Mouse (Mus musculus) liver, postnatal 0 days (tissue): ENCODE data around the gene Map2k1. TPM values are rescaled to one million over a fixed set of nuclear protein-coding genes. Genes with fewer than 3 reads are reported as not detected.

Experiments
- ATAC-seq: fragments of 200-750 bp; cut with Nextera tagmentation; 2 replicates; pipeline ENCODE4 v1.8.0; 2017; ENCODE audit warnings: mild to moderate bottlenecking, moderate library complexity
- DNase-seq: peaks from one replicate; pipeline ENCODE4 v3.0.0-alpha.2; 2016
- H3K27ac ChIP-seq: fragments of 300-500 bp; sonication (generic); 2 replicates; pipeline ENCODE4 v1.5.1; 2014; ENCODE audit warnings: antibody characterized with exemption, moderate library complexity, mild to moderate bottlenecking, low read depth
- H3K27me3 ChIP-seq: fragments of 300-500 bp; sonication (generic); 2 replicates; pipeline ENCODE4 v1.6.1; 2014; ENCODE audit warnings: low read length, control low read depth, mixed read lengths; ENCODE audit not compliant: insufficient read depth
- H3K36me3 ChIP-seq: fragments of 300-500 bp; sonication (generic); replicated peaks from 2 replicates; pipeline ENCODE4 v1.6.1; 2014; ENCODE audit warnings: mild to moderate bottlenecking, control low read depth, low read length, moderate library complexity, mixed read lengths; ENCODE audit not compliant: insufficient read depth
- H3K4me1 ChIP-seq: fragments of 300-500 bp; sonication (generic); 2 replicates; pipeline ENCODE4 v1.6.1; 2014; ENCODE audit warnings: antibody characterized with exemption, mild to moderate bottlenecking, control low read depth; ENCODE audit not compliant: insufficient read depth
- H3K4me2 ChIP-seq: fragments of 300-500 bp; sonication (generic); 2 replicates; pipeline ENCODE4 v1.6.1; 2014; ENCODE audit warnings: low read depth, mild to moderate bottlenecking, low read length, moderate library complexity, mixed read lengths
- H3K4me3 ChIP-seq: fragments of 300-500 bp; sonication (generic); 2 replicates; pipeline ENCODE4 v1.5.1; 2014; ENCODE audit warnings: low read depth, low read length
- H3K9ac ChIP-seq: fragments of 300-500 bp; sonication (generic); replicated peaks from 2 replicates; pipeline ENCODE4 v1.6.1; 2014; ENCODE audit warnings: mild to moderate bottlenecking, moderate library complexity
- H3K9me3 ChIP-seq: fragments of 300-500 bp; sonication (generic); 2 replicates; pipeline ENCODE4 v1.6.1; 2016; ENCODE audit warnings: mild to moderate bottlenecking, control low read depth, low read length, mixed read lengths
- CTCF ChIP-seq: sonication (generic); IDR thresholded peaks from 2 replicates; pipeline ENCODE4 v1.5.1; 2016; ENCODE audit warnings: antibody characterized with exemption, low read depth
- EP300 ChIP-seq: IDR thresholded peaks from 2 replicates; pipeline ENCODE4 v1.6.1; 2016; ENCODE audit warnings: antibody characterized with exemption, low read depth, mild to moderate bottlenecking
- WGBS: fragments of 180-500 bp; shearing (Covaris S2); extraction: QIAGEN DNeasy Blood & Tissue Kit; methylation state at CpG from one replicate; pipeline ENCODE4 v1.1.7; 2014; ENCODE audit not compliant: insufficient replicate concordance; 5-methylcytosine and 5-hydroxymethylcytosine counted together
- polyA plus RNA-seq: library from polyadenylated mRNA; unstranded; fragments of >200 nt; fragmentation: Nextera tagmentation; extraction: Ambion mirVana; gene quantifications from 2 replicates; pipeline ENCODE4 v1.2.1, GENCODE M21; 2015

Map2k1 gene
- polyA plus RNA-seq, 1 experiment from 2014 or later, result 28.9 TPM

DNA sequence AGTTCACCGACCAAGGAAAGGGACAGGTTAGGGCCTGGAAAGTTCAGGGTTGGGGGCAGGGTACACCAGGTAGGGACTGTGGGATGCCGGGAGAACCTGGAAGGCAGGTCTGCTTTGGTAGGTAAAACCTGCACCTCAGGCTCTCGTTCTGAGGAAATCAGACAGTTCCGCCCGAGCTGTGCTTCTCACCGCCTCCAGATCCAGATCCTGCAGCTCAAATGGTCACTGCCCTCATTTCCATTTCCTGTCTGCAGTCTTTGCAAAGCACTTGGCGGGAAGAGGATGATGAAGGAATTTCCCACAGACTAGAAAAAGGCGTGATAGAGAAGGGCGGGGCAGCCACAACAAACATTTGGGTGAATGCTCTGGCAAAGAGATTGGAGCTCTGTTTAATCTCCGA is 14.8 kb upstream of the Map2k1 start:
- Histone ChIP-seq H3K9ac (no peak overlapping the region), H3K9me3 (no peaks in the 10 kb centered on the region), H3K4me2 (no peak overlapping the region), H3K27ac (no peak overlapping the region), H3K4me3 (no peak overlapping the region), H3K27me3 (no peaks in the 10 kb centered on the region), H3K36me3 (no peaks in the 10 kb centered on the region), H3K4me1 (no peaks in the 10 kb centered on the region)
- 68% methylated on average over 10 of the region's 10 CpGs for WGBS
- TF ChIP-seq EP300 (no peak), CTCF (no peak)
- ATAC-seq, result no peak
- no peak for DNase-seq

DNA sequence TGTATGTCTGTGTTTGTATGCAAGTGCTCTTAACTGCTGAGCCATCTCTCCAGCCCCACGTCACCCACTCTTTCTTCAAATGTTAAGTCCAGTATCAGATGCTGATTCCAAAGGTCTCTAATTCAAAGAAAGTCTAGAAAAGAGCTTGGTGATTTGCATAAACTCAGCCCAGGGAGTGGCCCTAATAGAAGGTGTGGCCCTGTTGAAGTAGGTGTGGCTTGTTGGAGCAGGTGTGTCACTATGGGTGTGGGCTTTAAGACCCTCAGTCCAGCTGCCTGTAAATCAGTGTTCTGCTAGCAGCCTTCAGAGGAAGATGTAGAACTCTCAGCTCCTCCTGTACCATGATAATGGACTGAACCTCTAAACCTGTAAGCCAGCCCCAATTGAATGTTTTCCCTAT is 13.8 kb upstream of the Map2k1 start:
- H3K4me1 ChIP-seq, result no peaks in the 10 kb centered on the region
- ATAC-seq (no peak), DNase-seq (no peak)
- no peak overlapping the region for H3K4me2 ChIP-seq
- no peak overlapping the region for H3K4me3 ChIP-seq
- H3K27ac ChIP-seq, result no peak overlapping the region
- H3K36me3 ChIP-seq, result no peaks in the 10 kb centered on the region
- H3K9ac ChIP-seq, result no peak overlapping the region
- H3K9me3 ChIP-seq, result no peaks in the 10 kb centered on the region
- no peaks in the 10 kb centered on the region for H3K27me3 ChIP-seq
- TF ChIP-seq CTCF, result no peak
- TF ChIP-seq EP300, result no peak
- 69% methylated on average over 1 of the region's 1 CpGs for WGBS

DNA sequence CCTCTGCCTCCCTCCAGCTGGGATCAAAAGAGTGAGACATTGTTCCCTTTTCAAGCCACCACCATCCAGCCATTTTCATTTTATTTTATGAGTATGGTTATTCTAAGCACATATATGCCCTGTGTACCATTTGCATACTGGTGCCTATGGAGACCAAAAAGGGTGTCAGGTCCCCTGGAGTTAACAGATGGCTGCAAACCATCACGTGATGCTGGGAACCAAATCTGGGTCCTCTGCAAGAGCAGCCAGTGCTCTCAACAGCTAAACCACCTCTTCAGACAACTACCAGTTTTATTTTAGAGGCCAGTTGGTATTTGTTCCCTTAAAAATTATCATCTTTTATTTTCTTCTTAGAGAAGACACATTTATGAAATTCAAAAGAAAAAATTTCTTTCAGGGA is 11.4 kb upstream of the Map2k1 start:
- Histone ChIP-seq H3K4me2 (no peak overlapping the region), H3K4me1 (no peaks in the 10 kb centered on the region), H3K4me3 (no peak overlapping the region), H3K36me3 (no peaks in the 10 kb centered on the region), H3K9me3 (no peaks in the 10 kb centered on the region), H3K27me3 (no peaks in the 10 kb centered on the region), H3K9ac (no peak overlapping the region), H3K27ac (no peak overlapping the region)
- TF ChIP-seq EP300, result no peak
- ATAC-seq, result no peak
- DNase-seq, result no peak
- WGBS, result 28% methylated on average over 1 of the region's 1 CpGs

DNA sequence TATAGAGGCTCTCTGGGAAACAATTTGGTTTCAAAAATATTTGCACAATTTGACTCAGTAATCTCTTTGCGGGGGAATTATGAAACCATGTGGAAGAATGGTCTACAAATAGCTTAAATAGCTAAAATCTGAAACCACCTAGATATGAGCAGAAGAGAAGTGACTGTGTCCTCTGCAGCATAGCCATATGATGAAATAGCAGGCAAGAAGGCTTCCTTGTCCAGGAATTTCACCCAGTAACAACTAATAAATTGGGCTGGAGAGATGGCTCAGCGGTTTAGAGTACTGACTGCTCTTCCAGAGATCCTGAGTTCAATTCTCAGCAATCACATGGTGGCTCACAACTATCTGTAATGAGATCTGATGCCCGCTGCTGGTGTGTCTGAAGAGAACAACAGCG is 7.6 kb upstream of the Map2k1 start:
- no peak overlapping the region for H3K4me2 ChIP-seq
- no peaks in the 10 kb centered on the region for H3K9me3 ChIP-seq
- TF ChIP-seq CTCF, result no peak
- TF ChIP-seq EP300, result no peak
- H3K36me3 ChIP-seq, result no peaks in the 10 kb centered on the region
- WGBS, result 83% methylated on average over 4 of the region's 4 CpGs
- no peak overlapping the region for H3K27ac ChIP-seq
- no peak overlapping the region for H3K4me3 ChIP-seq
- no peak for ATAC-seq
- H3K27me3 ChIP-seq, result no peaks in the 10 kb centered on the region
- H3K9ac ChIP-seq, result no peak overlapping the region
- no peak for DNase-seq
- no peaks in the 10 kb centered on the region for H3K4me1 ChIP-seq

DNA sequence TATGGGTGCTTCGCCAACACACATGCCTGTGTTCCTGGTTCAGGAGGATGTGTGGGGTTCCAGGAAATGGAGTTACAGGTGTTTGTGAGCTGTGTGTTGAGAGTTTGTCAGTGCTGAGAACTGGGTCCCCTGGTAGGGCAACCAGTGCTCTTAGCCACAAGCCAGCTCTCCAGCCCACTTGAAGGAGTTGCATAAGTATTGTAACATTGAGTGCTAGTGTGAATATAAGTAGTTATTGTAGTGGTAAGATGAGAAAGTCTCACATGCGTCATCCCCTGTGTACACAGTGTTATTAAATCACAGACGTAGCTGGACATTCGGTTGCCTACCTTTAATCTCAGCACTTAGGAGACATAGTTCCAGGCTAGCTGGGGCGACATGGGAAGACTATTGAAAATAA is 6.5 kb upstream of the Map2k1 start:
- no peak overlapping the region for H3K4me2 ChIP-seq
- no peaks in the 10 kb centered on the region for H3K27me3 ChIP-seq
- DNase-seq (no peak), ATAC-seq (no peak)
- no peaks in the 10 kb centered on the region for H3K9me3 ChIP-seq
- H3K27ac ChIP-seq, result no peak overlapping the region
- H3K4me1 ChIP-seq, result no peaks in the 10 kb centered on the region
- no peaks in the 10 kb centered on the region for H3K36me3 ChIP-seq
- 82% methylated on average over 5 of the region's 5 CpGs for WGBS
- H3K4me3 ChIP-seq, result no peak overlapping the region
- TF ChIP-seq CTCF (no peak), EP300 (no peak)
- H3K9ac ChIP-seq, result no peak overlapping the region

DNA sequence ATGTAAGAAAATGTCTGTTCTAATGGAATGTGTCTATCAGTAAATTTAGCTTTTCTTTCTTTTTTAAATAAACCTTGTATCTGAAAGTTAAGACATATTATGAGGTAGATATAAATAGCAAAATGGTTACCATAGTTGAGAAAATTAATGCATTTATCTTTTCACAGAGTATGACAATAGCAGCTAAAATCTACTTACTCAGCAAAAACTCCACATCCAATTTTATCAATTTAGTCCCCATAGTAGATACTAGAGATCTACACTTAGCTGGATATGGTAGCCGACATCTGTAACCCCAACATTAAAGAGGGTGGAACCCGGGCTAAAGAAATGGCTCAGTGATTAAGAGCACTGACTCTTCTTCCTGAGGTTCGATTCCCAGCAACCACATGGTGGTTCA is 2.8 kb upstream of the Map2k1 start:
- ATAC-seq (no peak), DNase-seq (no peak)
- H3K36me3 ChIP-seq, result no peaks in the 10 kb centered on the region
- H3K9ac ChIP-seq, result no peak overlapping the region
- H3K4me3 ChIP-seq, result no peak overlapping the region
- no peak overlapping the region for H3K27ac ChIP-seq
- H3K27me3 ChIP-seq, result no peaks in the 10 kb centered on the region
- H3K9me3 ChIP-seq, result no peaks in the 10 kb centered on the region
- no peak overlapping the region for H3K4me2 ChIP-seq
- TF ChIP-seq EP300, result no peak
- no peak for TF ChIP-seq CTCF
- WGBS, result 76% methylated on average over 3 of the region's 3 CpGs
- H3K4me1 ChIP-seq, result peaks cover 12% of the 10 kb centered on the region

DNA sequence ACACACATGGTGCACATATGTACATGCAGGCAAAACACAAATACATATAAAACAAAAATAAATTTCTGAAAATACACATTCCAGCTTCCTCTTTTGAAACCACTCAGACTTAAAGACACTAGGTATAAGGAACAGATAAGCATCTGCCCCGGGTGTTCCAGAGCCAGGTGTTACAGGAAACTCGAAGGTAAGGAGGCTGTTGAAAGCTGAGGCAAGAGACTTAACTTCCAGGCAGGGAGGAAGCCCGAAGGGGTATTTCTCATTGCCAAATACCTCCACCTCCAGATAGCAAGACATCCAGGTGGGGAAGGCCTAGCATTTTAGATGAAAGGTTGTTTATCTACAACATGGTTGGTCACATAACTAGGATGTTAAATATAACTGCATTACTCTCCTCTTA is 2.0 kb upstream of the Map2k1 start:
- no peaks in the 10 kb centered on the region for H3K36me3 ChIP-seq
- TF ChIP-seq EP300, result no peak
- TF ChIP-seq CTCF, result no peak
- no peak overlapping the region for H3K4me2 ChIP-seq
- no peak overlapping the region for H3K4me3 ChIP-seq
- no peaks in the 10 kb centered on the region for H3K27me3 ChIP-seq
- WGBS, result 54% methylated on average over 3 of the region's 3 CpGs
- no peak for DNase-seq
- H3K27ac ChIP-seq, result no peak overlapping the region
- no peaks in the 10 kb centered on the region for H3K9me3 ChIP-seq
- H3K9ac ChIP-seq, result no peak overlapping the region
- no peak for ATAC-seq
- peaks cover 20% of the 10 kb centered on the region for H3K4me1 ChIP-seq
